Mouse (Mus musculus): ENCODE measurements around the gene Nfatc2ip.
A peak's percentile ranks its signal among the peaks of the same experiment; 100 is the strongest.
"Not testable (repeated sequence)": the region's sequence is repeated elsewhere in the genome, so short reads cannot be mapped to it uniquely, and the experiment has no call there.

Gene Nfatc2ip

DNA sequence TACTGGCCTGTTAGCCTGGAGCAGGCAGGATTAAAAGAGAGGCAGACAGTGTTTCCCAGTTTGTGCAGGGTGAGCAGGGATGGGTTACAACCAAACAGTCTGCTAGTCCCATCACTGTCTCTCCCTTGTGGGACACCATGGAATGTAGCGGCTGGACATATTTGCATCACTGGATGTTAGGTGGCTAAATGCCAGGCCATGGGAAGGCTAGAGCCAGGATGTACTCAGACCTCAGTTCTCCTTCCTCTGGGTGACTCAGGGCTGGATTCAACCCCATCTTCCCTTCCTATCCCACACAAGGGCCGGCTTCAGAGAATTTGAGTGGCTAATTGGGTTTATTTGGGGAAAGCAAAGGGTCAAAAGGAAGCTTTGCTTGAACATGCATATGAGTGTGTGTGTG is 12.1 kb upstream of the Nfatc2ip start:
- no peak for DNase-seq

DNA sequence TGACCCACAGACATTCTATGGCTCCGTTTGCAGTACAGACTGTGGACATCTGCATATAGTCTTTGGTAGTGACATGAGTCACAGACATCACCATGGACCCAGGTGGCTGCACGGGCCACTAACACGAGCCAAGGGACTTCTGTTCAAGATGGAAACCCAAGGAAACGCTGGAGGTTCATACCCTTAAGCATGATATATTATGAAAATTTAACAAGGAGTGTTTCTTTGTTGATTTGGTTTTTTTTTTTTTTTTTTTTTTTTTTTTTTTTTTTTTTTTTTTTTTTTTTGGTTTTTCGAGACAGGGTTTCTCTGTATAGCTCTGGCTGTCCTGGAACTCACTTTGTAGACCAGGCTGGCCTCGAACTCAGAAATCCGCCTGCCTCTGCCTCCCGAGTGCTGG is 6.0 kb upstream of the Nfatc2ip start:
- not testable (repeated sequence) for DNase-seq

DNA sequence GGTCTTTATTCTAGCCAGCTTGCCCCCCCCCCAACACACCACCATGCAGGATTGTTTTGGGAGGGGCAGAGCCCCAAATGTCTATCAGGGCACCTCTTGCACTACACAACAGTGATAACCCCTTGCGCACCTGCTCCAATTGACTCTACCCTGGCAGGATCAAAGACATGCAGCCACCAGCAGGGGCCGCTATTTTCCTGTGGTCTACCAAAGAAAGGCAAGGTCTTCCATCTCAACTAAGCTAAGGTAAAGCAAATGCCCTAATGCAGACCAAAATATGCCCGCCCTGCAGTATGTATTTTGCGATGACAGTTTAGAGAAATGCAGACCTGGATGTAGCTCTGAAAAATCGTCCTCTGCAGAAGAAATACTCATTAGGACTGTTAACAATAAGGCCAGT is 3.0 kb upstream of the Nfatc2ip start:
- DNase-seq = peak; percentile 95

DNA sequence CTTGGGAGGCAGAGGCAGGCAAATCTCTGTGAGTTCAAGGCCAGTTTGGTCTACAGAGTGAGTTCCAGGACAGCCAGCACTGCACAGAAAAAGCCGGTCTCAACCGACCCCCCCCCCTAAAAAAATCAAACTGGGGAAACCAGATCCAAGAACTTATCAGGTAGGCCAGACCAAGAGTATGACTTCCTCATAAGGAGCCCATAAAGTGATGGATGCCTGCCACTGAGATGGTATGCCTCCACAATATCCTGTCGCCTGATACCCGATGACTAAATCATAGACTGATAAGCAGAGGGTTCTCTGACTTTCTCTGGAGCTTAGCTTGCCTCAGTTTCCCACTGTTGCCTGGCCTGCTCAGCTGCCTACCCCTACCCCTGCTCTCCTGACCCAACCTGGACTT is 1.3 kb upstream of the Nfatc2ip start:
- no peak for DNase-seq

DNA sequence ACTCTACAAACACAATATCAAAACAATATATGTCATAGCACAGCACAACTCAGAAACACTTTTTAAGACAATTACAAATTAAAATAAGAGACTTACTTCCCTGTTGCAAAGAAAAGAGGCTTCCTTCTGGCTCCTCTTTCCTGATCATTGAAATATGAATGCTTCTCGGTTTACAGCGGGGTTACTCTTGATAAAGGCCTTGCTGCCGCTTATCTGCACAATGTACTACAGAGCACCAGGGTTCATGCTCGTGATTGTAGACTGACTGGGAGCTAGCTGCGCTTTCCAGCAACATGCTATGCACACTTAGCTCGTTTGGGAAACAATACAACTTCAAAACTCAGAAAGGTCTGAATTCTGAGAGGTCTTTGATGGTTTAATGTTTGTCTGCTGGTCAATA is 684 bp upstream of the Nfatc2ip start:
- DNase-seq = no peak

DNA sequence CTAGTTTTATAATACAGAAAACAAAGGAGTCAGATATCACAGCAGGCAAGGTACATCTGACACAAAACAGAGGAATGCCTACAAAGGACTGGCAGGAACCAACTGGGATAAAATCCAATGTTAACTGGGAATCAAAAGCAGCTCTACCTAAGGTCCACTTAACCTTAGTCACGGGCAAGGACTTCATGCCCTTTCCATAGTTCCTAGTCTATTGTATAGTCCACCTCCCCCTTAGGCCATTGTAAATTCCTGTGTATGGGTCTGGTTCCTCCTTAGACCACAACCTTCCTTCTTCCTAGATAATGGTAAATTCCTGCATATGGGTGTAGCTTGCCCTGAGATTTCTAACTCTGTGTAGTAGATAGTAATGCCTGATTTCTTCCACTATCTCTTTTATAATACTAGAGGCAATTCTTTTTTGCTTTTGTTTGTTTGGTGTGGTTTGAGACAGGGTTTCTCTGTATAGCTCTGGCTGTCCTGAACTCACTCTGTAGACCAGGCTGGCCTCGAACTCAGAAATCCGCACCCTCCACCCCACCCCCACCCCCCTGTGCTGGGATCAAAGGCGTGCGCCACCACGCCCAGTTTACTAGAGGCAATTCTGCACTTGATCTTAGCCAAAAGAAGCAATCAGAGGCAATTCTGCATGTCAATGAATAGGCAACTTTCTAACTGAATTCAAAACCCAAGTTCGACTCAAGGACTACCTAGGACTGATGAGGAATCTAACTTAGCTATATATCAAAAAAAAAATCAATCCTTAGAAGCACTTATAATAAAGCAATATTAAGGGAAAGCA is 4.3 kb downstream of the Nfatc2ip start:
- not testable (repeated sequence) for DNase-seq

DNA sequence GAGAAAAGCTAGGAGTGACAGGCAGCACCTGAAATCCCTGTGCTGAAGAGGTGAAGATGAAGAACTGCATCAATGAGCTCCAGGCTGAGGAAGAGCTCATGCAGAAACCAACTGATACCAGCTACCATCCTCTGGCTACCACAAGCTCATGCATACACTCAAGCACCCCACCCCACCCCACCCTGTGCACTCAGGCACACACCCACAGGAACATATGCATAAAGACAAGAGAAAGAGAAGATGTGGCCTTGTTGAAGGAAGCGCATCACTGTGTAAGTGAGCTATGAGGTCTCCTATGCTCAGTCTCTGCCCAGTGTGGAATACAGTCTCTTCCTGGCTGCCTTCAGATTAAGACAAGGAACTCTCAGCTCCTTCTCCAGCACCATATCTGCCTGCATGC is 8.4 kb downstream of the Nfatc2ip start:
- DNase-seq = no peak

DNA sequence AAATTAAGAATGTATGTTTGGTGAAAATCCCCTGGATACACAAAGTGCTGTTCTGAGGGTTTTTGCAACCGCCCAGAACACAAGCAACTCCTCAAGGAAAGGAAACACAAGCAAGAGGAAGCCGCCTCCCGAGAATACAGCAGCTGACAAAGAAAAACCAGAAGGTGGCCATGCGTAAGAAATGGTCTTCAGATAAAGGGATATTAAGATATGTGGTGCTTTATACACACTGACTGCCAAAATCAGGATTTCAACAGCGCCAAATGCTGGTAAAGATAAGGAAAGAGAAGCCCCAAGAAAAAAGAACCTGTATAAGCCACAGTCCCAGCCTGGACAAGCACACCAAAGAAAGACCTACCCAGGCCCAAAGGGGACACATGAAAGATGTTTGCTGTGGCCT is 13.0 kb downstream of the Nfatc2ip start:
- no peak for DNase-seq

DNA sequence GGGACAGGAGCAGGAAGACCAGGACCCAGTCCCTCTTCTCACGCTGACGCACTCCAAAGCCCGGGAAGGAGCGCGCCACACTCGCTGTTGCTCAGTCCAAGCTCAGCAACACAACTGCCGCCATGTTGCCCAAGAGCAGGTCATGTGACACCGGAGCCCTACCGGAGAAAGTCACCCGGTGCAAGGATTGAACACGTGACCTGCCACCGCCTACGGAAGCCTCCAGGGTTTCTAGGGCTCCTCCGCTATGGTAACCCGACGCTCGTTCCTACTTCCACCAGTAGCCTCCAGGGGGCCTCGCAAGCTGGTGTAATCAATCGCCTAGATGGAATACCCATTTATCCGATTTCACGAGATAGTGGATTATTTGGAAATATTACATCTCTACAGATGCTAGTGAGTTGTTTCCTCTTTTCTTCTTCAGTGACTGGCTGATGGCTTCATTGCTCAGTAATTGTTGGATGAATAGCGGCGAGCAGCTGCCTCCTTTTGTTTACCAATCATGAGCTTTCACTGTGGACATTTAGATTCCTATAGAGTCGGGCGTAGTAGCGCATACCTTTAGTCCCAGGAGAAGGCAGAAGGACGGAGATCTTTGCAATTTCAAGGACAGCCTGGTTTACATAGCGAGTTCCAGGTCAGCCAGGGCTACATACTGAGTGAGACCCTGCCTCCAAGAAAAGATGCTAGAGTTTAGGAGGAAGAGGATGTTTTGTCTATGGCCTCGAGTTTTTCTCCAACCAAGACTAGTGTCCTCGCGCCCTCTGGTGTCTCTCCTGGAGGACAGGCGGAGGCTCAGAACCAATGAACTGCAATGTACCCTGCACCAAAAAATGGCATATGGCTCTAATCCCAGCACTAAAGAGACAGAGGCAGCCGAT is 19.0 kb downstream of the Nfatc2ip start, which contains the start of gene Spns1:
Gene Spns1, minus strand, starts transcription at position 173 of the 881 bp plus-strand sequence.
- peak; percentile 100 for DNase-seq

DNA sequence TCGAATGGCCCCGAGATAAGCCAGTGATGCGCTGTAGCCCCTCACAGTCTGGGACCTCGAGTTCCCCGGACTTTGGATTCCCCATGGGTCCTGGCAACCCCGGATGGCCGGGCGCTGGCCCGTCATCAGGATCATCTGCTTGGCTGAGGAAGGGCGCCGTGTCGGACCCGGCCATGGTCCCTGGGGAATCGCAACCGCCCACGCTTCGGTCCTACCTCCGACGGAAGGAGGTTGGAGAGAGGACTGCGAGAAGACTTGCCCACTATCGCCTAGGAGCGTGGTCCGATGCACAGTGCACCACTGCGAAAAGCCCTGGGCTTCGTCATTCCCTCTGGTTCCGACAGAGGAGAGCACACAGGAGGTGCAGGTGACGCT is 19.6 kb downstream of the Nfatc2ip start:
- no peak for DNase-seq

DNA sequence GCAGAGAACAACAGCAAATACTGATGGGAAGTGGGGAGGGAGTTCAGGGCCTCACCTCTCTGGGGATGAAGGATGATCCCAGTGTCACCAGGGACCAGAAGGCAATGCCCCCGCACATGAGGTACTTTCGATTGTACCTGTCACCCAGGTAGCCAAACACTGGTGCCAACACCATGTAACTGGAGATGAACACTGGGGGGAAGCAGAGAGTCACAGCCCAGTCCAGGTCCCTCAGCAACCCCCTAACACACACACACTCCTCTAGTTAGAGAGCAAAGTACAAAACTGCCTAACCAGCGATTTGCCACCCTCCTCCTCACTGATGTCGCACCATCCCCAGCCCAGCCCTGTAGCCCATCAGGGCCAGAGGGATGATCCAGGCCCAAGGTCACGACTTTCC is 21.5 kb downstream of the Nfatc2ip start:
- DNase-seq = no peak

DNA sequence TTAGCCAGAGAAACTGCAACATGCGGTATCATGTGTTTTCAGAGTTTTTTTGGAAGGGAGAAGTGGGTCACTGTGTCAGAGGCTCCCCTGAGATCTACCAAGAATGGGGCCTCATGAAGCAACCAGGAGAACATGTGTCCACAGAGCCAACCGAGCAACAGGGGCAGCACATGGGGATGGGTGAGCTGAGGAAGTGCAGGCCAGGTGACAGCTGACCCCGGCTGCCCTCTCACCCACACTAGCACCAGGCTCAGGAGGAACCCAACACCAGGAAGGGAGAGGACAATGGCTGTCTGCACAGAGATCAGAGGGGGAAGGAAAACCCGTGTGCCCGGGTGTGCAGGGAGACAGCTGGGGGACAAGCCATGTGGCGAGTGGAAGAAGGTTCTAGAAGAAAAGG is 22.0 kb downstream of the Nfatc2ip start:
- DNase-seq = no peak

DNA sequence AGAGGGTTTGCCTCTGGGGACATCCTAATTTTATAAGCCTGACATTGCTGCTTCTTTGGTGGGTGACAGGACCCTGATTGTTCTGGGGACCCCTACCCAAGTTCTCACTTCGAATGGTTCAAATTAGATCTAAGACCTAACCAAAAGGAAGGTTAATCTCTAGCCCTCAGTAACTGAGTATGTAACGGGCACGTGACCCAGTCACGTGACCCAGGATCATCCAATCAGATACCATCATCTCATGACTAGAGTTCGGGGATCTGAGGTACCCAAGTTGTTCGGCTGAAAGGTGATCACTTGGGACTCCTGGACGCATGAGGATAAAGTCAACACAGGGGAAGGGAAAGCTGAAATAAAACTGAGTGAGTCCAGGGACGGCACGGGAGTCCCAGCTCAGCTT is 23.5 kb downstream of the Nfatc2ip start:
- no peak for DNase-seq

DNA sequence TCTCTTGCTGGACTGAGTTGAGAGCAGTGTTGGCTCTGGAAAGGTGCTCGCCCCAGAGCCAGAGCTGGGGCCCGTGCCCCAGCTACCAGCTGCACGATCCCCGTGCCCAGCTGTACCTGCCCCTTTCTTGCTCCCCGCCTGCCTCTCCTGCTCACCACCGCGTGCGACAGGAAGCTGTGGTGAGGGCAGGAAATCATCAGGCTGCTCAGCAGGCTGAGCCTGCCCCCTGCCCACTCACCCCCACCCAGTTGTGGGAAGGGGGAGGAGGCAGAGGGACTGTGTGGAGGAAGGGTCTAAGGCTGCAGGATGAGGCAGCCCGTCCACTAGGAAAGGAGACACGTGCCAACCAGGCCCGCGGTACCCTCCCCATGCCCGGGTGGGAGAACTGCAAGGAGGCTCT is 27.1 kb downstream of the Nfatc2ip start, which contains the start of gene Lat:
Gene Lat, minus strand, starts transcription at position 178 of the 400 bp plus-strand sequence.
- no peak for DNase-seq

DNA sequence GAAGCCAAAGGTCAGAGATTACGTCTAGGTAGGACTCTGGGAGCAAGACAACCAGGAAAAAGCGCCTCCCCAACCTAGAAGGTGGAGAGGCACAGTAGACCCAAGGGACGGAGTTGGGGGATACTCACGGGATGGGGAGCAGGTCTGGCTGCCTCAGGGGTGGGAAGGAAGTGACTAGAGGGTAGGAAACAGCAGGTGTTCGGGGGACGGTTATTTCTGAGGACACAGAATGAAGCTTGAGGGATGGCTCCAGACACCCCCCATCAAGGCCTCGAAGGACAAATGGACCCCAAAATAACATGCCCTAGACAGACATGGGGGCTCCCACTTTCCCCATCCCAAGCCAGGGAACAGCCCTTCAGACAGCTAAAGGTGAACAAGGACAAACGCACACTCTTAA is 28.2 kb downstream of the Nfatc2ip start:
- no peak for DNase-seq

DNA sequence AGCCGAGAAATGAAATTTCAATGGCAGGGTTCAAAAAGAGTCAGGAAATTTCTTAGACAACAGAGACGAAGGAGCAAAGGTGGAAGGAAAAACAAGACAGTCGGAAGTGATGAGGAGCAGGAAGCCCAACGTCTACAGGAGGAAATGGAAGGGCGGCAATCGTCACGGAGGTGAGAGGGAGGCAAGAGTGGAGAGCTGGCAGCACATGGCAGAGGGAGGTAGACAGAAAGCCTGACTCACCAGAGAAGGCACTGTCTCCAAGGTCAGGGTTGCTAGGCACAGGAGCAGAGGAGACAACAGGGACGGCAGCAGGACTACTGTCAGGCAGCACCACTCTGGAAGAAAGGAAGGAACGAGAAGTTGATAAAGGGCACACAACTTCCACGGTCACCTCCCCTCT is 28.9 kb downstream of the Nfatc2ip start:
- no peak for DNase-seq

DNA sequence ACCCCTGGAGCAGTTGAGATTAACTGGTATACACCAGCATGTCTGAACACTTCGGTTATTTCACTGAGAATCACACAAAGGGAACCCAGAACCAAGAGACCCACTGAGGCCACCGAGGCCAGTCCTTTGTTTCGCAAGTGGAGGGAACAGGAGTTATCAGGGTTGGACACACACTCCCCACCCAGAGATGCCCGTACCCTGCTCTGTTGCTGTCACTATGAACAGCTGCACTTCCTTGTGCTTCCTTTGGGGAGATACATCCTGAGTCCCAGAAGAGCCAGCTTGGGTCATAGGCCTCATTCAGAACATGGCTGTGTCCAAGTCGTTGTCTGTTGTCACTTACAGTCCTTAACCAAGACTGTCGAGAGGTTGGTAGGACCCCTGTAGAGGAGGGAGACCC is 33.5 kb downstream of the Nfatc2ip start:
- DNase-seq = no peak

DNA sequence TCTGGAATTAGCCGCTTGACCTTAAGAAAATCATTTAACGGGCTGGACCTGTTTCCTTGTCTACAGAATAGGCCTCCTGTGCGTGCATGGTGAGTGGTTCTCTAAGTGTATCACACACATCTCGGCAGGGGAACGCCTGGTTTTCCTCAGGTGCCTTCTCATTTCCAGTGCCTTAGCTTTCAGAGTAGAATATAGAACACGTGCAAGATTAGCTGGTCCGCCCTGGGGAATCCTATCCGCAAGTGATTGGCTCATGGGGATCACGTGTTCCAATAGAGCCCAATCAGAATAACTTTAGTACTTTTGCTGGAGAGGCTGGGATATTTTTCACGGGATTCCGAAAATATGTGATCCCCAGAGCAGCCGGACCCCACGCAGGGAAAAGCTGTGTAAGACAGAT is 37.5 kb downstream of the Nfatc2ip start:
- DNase-seq = no peak

DNA sequence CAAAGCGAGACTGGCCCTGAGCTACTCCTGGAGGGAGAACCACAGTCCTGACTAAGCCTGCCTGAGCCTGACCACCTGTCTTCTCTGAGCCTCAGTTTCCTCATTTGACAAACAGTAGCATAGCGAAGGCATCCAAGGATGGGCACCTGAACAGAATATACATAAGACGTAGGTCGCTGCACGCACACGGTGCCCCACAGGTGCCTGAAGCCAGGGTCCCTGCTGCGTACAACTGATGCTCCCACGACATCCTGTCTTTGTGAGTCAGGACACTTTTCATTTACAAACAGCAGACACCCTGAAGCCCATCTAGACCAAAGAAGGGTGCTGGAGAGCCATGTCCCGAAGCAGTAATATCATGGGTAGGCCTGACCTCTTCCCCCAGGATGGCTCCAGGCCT is 38.1 kb downstream of the Nfatc2ip start:
- DNase-seq = no peak

DNA sequence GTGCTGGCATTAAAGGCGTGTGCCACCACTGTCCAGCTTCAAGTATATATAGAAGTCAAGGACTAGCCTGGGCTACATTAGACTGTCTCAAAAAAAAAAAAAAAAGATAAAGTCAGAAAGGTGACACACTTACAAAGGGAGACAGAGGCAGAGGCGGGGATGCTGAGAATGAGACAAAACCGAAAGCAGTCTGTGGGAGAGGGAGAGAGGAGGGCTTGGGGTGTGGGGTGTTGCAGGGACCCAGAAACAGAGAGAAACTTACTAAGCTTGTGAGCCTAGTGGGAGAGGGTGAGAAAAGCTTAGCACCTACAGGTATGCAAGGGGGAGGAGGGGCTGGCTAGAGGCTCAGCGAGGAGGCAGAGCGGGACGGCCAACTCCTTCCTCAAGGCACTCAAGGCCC is 38.7 kb downstream of the Nfatc2ip start:
- no peak for DNase-seq

DNA sequence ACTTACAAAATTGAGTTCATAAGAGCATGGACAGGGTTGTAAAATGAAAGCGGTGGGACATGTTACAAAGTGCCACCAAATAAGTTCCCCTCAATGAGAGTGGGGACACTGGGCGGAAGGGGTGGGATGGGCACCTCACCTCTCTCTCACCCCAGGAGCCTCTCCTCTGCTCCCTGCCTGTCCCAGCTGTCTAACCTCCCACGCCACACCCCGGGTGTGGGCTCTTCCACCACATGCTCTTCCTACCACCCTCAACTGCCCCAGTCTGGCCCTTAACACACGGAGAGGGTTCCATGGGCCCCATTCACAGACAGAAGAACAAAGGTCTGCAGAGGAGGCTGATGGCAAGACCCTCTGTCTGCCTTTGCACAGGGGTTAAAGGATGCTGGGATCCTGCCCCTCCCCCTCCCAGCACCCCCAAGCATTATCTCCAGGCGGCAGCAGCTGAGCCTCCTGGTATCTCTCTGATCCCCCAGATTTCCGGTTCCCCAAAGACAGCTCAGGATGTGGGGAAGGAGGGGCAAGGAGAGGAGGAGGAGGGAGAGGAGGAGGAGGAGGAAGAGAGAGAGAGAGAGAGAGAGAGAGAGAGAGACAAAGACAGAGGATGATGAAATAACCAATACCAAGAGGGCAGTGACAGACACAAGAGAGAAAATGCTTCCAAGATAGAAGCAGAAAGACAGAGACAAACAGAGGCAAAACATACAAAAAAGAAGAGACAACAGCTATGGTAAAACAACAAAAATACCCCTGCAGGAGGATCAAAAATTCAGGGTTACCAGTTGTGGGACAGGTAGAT is 39.5 kb downstream of the Nfatc2ip start:
- DNase-seq = no peak

DNA sequence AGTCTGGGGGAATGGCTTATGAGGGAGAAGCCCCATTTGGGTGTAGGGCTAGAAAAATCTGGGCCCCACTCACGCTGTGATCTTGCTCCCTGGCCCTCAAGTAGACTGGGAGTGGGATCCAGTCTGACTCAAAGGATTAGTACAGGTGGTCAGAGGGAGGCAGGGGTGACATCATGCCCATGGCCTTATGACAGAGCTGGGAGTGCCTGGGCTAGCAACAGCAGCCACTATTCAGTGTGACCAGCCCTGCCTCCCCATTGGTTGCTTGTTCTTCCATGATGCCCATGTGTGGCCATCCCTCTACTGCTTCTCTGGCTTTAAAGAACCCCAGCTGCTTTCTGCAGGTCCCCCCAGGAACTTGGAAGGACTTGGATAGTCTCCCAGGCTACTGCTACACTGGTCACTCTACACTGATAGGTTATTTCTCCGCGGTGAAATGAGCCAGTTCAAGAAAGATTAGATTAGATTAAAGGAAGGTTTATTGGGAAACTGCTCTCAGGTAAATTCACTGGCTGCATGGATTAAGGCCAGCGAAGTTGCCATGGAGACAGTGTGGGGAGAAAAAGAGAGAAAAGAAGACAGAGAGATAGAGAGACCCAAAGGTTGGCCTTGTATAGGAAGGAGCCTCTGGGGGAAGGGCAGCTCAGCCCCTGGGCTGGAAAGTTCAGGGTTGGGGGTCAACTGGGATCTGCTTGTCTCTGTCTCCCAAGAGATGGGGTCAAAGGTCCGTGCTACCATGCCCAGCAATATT is 40.5 kb downstream of the Nfatc2ip start:
- no peak for DNase-seq

Measured in heart, adult 11 months (tissue).